Mouse (Mus musculus): ENCODE measurements around the gene Cbx2. TPM values are rescaled to one million over a fixed set of nuclear protein-coding genes. Genes with fewer than 3 reads are reported as not detected.

Gene Cbx2
- polyA plus RNA-seq, 1 experiment: 6.9 TPM

DNA sequence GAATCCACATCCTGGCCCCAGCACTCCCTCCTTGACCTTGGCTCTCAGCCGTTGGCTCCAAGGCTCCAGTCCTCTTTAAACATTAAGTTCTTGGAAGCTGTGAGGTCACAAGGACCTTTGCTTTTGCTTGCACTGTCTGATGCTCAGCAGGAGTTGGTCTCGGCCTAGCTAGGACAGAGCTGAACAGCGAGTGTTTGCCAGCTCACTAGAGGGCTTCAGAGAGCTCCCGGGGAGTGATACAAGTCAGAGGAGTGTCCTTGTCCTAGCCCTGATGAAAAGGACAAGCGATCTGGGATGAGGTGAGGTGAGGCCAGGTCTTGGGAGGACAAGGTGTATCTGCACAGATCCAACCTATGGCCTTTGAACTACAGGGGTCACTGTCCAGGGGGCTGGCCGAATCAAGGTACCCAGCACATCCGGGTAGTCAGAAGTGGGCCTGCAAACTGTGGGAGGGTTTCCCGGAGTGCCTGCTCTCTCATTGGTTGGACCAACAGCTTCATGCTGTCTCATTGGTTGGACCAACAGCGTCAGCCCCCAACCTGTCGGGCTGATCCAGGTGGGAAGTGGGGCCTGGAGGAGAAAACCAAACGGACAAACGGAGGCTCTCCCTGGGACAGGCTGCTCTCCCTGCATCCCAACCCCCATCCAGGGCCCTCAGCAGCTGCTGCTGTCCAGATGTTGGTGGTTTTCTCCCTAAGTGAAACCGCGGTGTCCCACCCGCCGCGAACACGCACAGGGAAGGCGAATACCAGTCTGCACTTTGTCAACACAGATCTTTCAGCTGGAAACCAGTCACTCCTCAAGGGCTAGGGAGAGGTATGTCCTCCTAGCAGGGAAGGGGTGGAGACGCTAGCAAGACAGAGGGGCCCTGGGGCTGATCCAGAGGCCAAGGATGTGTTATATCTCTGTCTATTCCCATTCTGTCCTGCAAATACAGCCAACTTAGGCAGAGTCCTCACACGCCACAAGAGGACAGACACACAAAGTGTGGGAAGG, 15.0 kb upstream of the Cbx2 start:
- Histone ChIP-seq H3K4me1 (ENCODE audit: control insufficient read depth, insufficient read depth, low read length) (no peaks in the 10 kb centered on the region), H3K4me3 (ENCODE audit: insufficient read depth, low read length) (no peak overlapping the region), H3K27ac (ENCODE audit: insufficient read depth, low read length) (no peak overlapping the region)
- TF ChIP-seq POLR2A (IDR thresholded peaks at IDR 0.05; ENCODE audit: low read depth, low read length) (no peak), CTCF (IDR thresholded peaks at IDR 0.05; ENCODE audit: borderline replicate concordance, insufficient read depth, low read length) (no peak)

DNA sequence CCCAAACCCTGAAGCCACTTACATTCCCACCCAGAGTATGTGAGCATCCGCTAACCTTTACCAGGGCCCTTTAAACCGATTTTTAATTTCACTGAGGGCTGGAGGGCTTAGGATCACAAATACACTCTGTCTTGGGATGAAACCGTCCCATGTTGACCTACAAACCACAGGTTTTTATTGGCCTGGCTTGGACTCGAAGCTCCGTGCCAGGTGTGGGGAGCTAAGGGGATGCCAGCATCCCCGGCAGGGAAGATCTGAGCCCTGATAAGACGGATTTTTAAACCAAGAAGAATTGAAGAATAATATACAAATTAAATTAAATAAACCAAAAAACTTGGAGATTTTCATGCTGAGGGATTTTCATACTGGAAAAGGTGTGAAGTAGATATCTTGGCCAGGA, 8.3 kb upstream of the Cbx2 start:
- TF ChIP-seq CTCF (IDR thresholded peaks at IDR 0.05; ENCODE audit: borderline replicate concordance, insufficient read depth, low read length) (no peak), POLR2A (IDR thresholded peaks at IDR 0.05; ENCODE audit: low read depth, low read length) (no peak)
- no peak overlapping the region for H3K27ac ChIP-seq (ENCODE audit: insufficient read depth, low read length)
- no peak overlapping the region for H3K4me3 ChIP-seq (ENCODE audit: insufficient read depth, low read length)
- H3K4me1 ChIP-seq (ENCODE audit: control insufficient read depth, insufficient read depth, low read length): no peaks in the 10 kb centered on the region

GRCm38 (mm10) chr11:119017506-119017905, 5.3 kb upstream of the Cbx2 start:
- TF ChIP-seq CTCF (IDR thresholded peaks at IDR 0.05; ENCODE audit: borderline replicate concordance, insufficient read depth, low read length) (no peak), POLR2A (IDR thresholded peaks at IDR 0.05; ENCODE audit: low read depth, low read length) (no peak)
- no peak overlapping the region for H3K27ac ChIP-seq (ENCODE audit: insufficient read depth, low read length)
- no peak overlapping the region for H3K4me3 ChIP-seq (ENCODE audit: insufficient read depth, low read length)
- 0 out of 2 replicates have a peak, but pooled peaks cover 2% of the 10 kb centered on the region for H3K4me1 ChIP-seq (ENCODE audit: control insufficient read depth, insufficient read depth, low read length)

DNA sequence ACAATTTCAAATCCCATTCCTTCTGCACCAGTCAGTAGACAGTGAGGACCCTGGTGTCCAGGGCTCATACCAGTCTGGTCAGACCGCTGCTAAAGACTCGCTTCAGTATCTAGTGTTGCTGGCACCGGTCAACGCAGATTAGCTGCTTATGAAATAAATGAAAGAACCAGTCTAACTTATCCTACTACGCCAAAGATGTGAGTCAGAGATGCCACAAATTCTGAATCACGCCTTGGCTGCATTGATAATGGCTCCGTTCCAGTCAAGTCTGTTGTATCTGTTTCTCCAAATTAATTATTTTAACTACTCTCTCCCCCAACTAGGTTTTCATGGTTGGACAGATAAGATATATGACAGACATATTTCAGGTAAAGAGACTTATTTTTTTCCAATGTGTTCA, 1.6 kb upstream of the Cbx2 start:
- Histone ChIP-seq H3K27ac (ENCODE audit: insufficient read depth, low read length) (no peak overlapping the region), H3K4me1 (ENCODE audit: control insufficient read depth, insufficient read depth, low read length) (peaks cover 8% of the 10 kb centered on the region), H3K4me3 (ENCODE audit: insufficient read depth, low read length) (no peak overlapping the region)
- TF ChIP-seq POLR2A (IDR thresholded peaks at IDR 0.05; ENCODE audit: low read depth, low read length) (no peak), CTCF (IDR thresholded peaks at IDR 0.05; ENCODE audit: borderline replicate concordance, insufficient read depth, low read length) (no peak)

- Histone ChIP-seq H3K4me1 (ENCODE audit: control insufficient read depth, insufficient read depth, low read length) (peaks cover 8% of the 10 kb centered on the region), H3K27ac (ENCODE audit: insufficient read depth, low read length) (no peak overlapping the region), H3K4me3 (ENCODE audit: insufficient read depth, low read length) (peak overlapping the region; percentile 59)
- TF ChIP-seq CTCF (IDR thresholded peaks at IDR 0.05; ENCODE audit: borderline replicate concordance, insufficient read depth, low read length) (0 out of 2 replicates have a peak, but pooled peaks have one; percentile 12), POLR2A (IDR thresholded peaks at IDR 0.05; ENCODE audit: low read depth, low read length) (no peak; the same call in none of the 2 replicates)
Measured at GRCm38 (mm10) chr11:119022068-119022894, 481 bp upstream of the Cbx2 start.

DNA sequence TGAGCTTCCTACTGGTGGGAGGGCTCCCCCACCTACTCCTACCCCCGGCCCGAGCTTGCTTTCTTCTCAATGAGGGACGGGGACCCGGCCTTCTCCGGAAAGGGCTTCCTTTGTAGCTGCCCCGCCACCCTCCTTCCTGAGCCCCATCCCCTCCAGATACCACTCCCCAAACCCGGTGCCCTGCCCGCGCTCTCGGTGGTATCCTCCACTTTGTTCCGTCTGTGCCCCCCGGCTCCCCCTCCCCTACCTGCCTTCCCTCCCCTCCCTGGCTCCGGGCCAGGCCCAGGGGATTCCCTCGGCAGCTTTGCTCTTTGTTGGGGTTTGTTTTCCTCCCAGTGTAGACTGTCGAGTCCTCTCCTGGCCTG, 836 bp downstream of the Cbx2 start:
- no peak for TF ChIP-seq CTCF (IDR thresholded peaks at IDR 0.05; ENCODE audit: borderline replicate concordance, insufficient read depth, low read length)
- TF ChIP-seq POLR2A (IDR thresholded peaks at IDR 0.05; ENCODE audit: low read depth, low read length): no peak
- Histone ChIP-seq H3K4me3 (ENCODE audit: insufficient read depth, low read length) (peak overlapping the region; percentile 92), H3K27ac (ENCODE audit: insufficient read depth, low read length) (no peak overlapping the region), H3K4me1 (ENCODE audit: control insufficient read depth, insufficient read depth, low read length) (peaks cover 8% of the 10 kb centered on the region)

GRCm38 (mm10) chr11:119024260-119024659, 1.5 kb downstream of the Cbx2 start:
- Histone ChIP-seq H3K4me1 (ENCODE audit: control insufficient read depth, insufficient read depth, low read length) (peaks cover 8% of the 10 kb centered on the region), H3K27ac (ENCODE audit: insufficient read depth, low read length) (no peak overlapping the region), H3K4me3 (ENCODE audit: insufficient read depth, low read length) (peak overlapping the region; percentile 92)
- TF ChIP-seq POLR2A (IDR thresholded peaks at IDR 0.05; ENCODE audit: low read depth, low read length): no peak
- no peak for TF ChIP-seq CTCF (IDR thresholded peaks at IDR 0.05; ENCODE audit: borderline replicate concordance, insufficient read depth, low read length)

DNA sequence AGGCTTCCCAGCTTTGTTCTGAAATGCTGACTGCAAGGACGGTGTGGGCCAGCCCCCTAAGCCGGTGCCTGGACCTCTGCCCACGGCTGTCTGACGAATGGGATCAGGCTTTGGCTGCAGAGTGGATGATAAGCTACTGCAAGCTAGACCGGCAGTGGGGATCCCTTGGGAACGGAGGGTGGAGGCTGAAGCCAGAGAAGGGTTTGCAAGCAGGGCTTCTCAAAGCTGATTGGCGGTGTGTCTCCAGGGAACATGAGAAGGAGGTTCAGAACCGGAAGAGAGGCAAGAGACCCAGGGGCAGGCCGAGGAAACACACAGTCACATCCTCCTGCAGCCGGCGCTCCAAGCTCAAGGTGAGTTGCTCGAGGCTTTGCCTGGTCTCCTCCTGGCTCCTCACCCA, 3.4 kb downstream of the Cbx2 start:
- H3K27ac ChIP-seq (ENCODE audit: insufficient read depth, low read length): no peak overlapping the region
- no peak overlapping the region for H3K4me3 ChIP-seq (ENCODE audit: insufficient read depth, low read length)
- H3K4me1 ChIP-seq (ENCODE audit: control insufficient read depth, insufficient read depth, low read length): peaks cover 6% of the 10 kb centered on the region
- TF ChIP-seq POLR2A (IDR thresholded peaks at IDR 0.05; ENCODE audit: low read depth, low read length) (no peak), CTCF (IDR thresholded peaks at IDR 0.05; ENCODE audit: borderline replicate concordance, insufficient read depth, low read length) (no peak)

- peak; percentile 92 for TF ChIP-seq CTCF (IDR thresholded peaks at IDR 0.05; ENCODE audit: borderline replicate concordance, insufficient read depth, low read length)
- no peak for TF ChIP-seq POLR2A (IDR thresholded peaks at IDR 0.05; ENCODE audit: low read depth, low read length)
- H3K27ac ChIP-seq (ENCODE audit: insufficient read depth, low read length): no peak overlapping the region
- peaks cover 2% of the 10 kb centered on the region; the same call in 1 of the 2 replicates for H3K4me1 ChIP-seq (ENCODE audit: control insufficient read depth, insufficient read depth, low read length)
- peak overlapping the region; percentile 14; the same call in 1 of the 2 replicates for H3K4me3 ChIP-seq (ENCODE audit: insufficient read depth, low read length)
Measured at GRCm38 (mm10) chr11:119033874-119034558, 11.3 kb downstream of the Cbx2 start.

All from embryonic fibroblast, embryonic 13.5 days (primary cell).